Mouse (Mus musculus) MEL (cell line): ENCODE results near the gene Polr2j. TPM values are rescaled to one million over a fixed set of nuclear protein-coding genes. Genes with fewer than 3 reads are reported as not detected.

Source experiments
- CTCF ChIP-seq, 3 experiments: IDR thresholded peaks in 2 of 3; conservative IDR thresholded peaks in 1 of 3; 2 replicates each; pipeline ENCODE4 v1.5.1; 2011 to 2012; ENCODE audit warnings: low read length in 3 of 3, low read depth in 2 of 3, mild to moderate bottlenecking in 2 of 3, improper control_type of control experiment in 1 of 3, inconsistent platforms in 1 of 3, mixed read lengths in 1 of 3, moderate library complexity in 1 of 3; ENCODE audit not compliant: control insufficient read depth in 1 of 3, insufficient read depth in 1 of 3, poor library complexity in 1 of 3, severe bottlenecking in 1 of 3
- ELF1 ChIP-seq: IDR thresholded peaks from 2 replicates; pipeline ENCODE4 v1.6.1; 2014; ENCODE audit warnings: low read depth, mild to moderate bottlenecking, inconsistent platforms, low read length, improper control_type of control experiment, moderate library complexity
- ETS1 ChIP-seq: IDR thresholded peaks from 2 replicates; pipeline ENCODE4 v1.6.1; 2012; ENCODE audit warnings: low read depth, mild to moderate bottlenecking, inconsistent platforms, low read length, improper control_type of control experiment, moderate library complexity
- polyA plus RNA-seq, 2 experiments: library from polyadenylated mRNA; stranded (reverse) in 1 of 2; unstranded in 1 of 2; fragments of >175 nt in 1 of 2; fragments of >200 nt in 1 of 2; gene quantifications; 2 replicates each; pipeline versions ENCODE4 v1.2.1 to v1.2.4; 2012; ENCODE audit warnings: low replicate concordance in 2 of 2, low read depth in 1 of 2; ENCODE audit not compliant: insufficient read length in 2 of 2, insufficient read depth in 1 of 2, missing spikeins in 1 of 2
- total RNA-seq: library from RNA; depleted of rRNA; stranded (reverse); fragments of 300-350 nt; gene quantifications from 2 replicates; pipeline ENCODE4 v1.2.3, GENCODE M21; 2012; rRNA removed

Polr2j gene
- total and polyA plus RNA-seq, 3 experiments: 269 to 316 TPM; not detected in 1

- TF ChIP-seq ETS1 (no peak; the same call in 1 of the 2 replicates), CTCF (IDR thresholded peaks at IDR 0.05 in 2 of 3, conservative IDR thresholded peaks at IDR 0.05 in 1 of 3; ENCODE audit: control insufficient read depth in 1 of 3, insufficient read depth in 1 of 3, low read depth in 2 of 3, low read length in 3 of 3, poor library complexity in 1 of 3, severe bottlenecking in 1 of 3) (no peak), ELF1 (no peak)
These were observed 55.2 kb downstream of the Polr2j start (continued) for GRCm38 (mm10) chr5:136171363-136172341.

Other genes starting within 250 kb of the Polr2j start
- not detected in 2 replicates for gene Hspb1, start 228.7 kb upstream of the Polr2j start, total RNA-seq
- gene Hspb1, start 228.7 kb upstream of the Polr2j start, polyA plus RNA-seq: not detected
- 109 and 116 TPM in 2 replicates for gene Ywhag, start 182.0 kb upstream of the Polr2j start, total RNA-seq
- gene Ywhag, start 182.0 kb upstream of the Polr2j start, polyA plus RNA-seq: 100 to 1,000 TPM; 268 to 295 TPM
- gene Ssc4d, start 142.1 kb upstream of the Polr2j start, total RNA-seq: 0.95 and 1.1 TPM in 2 replicates
- gene Ssc4d, start 142.1 kb upstream of the Polr2j start, polyA plus RNA-seq: 1 to 10 TPM in 1 of 2 experiments, not detected in 1; 2.1 TPM
- gene Zp3, start 136.5 kb upstream of the Polr2j start, total RNA-seq: not detected in 2 replicates
- gene Zp3, start 136.5 kb upstream of the Polr2j start, polyA plus RNA-seq: not detected
- gene Dtx2, start 121.8 kb upstream of the Polr2j start, total RNA-seq: 11.4 and 11.9 TPM in 2 replicates
- 10 to 100 TPM in 1 of 2 experiments, not detected in 1; 17.2 TPM for gene Dtx2, start 121.8 kb upstream of the Polr2j start, polyA plus RNA-seq
- not detected in 2 replicates for gene Upk3b, start 78.1 kb upstream of the Polr2j start, total RNA-seq
- not detected for gene Upk3b, start 78.1 kb upstream of the Polr2j start, polyA plus RNA-seq
- not detected in 2 replicates for gene Upk3bl, start 62.1 kb upstream of the Polr2j start, total RNA-seq
- not detected for gene Upk3bl, start 62.1 kb upstream of the Polr2j start, polyA plus RNA-seq
- gene Rasa4, start 32.7 kb upstream of the Polr2j start, total RNA-seq: 1.4 and 1.6 TPM in 2 replicates
- 1 to 10 TPM in 1 of 2 experiments, not detected in 1; 2.5 TPM for gene Rasa4, start 32.7 kb upstream of the Polr2j start, polyA plus RNA-seq
- gene Lrwd1, start 19.4 kb downstream of the Polr2j start, total RNA-seq: 98.2 and 103 TPM in 2 replicates
- 100 to 1,000 TPM in 1 of 2 experiments, not detected in 1; 133 TPM for gene Lrwd1, start 19.4 kb downstream of the Polr2j start, polyA plus RNA-seq
- 17.1 and 23.2 TPM in 2 replicates for gene Alkbh4, start 19.5 kb downstream of the Polr2j start, total RNA-seq
- 10 to 100 TPM in 1 of 2 experiments, not detected in 1; 24.2 TPM for gene Alkbh4, start 19.5 kb downstream of the Polr2j start, polyA plus RNA-seq
- gene Orai2, start 54.1 kb downstream of the Polr2j start, total RNA-seq: 26.6 and 33.6 TPM in 2 replicates
- gene Orai2, start 54.1 kb downstream of the Polr2j start, polyA plus RNA-seq: 10 to 100 TPM in 1 of 2 experiments, not detected in 1; 35.7 TPM
- 55.1 and 55.6 TPM in 2 replicates for gene Prkrip1, start 82.3 kb downstream of the Polr2j start, total RNA-seq
- 10 to 100 TPM in 1 of 2 experiments, not detected in 1; 84.1 TPM for gene Prkrip1, start 82.3 kb downstream of the Polr2j start, polyA plus RNA-seq
- not detected in 2 replicates for gene Sh2b2, start 129.9 kb downstream of the Polr2j start, total RNA-seq
- gene Sh2b2, start 129.9 kb downstream of the Polr2j start, polyA plus RNA-seq: under 1 TPM in 1 of 2 experiments, not detected in 1; 0.07 TPM